Mouse (Mus musculus): Measurements from ENCODE around the gene Tiam1. TPM values are rescaled to one million over a fixed set of nuclear protein-coding genes. Genes with fewer than 3 reads are reported as not detected.

Gene Tiam1
- total RNA-seq, 2 experiments from 2014 or later: 6.4 to 7.1 TPM

GRCm38 (mm10) chr16:89827496-89828125 lies 316.0 kb downstream of the Tiam1 start:
- Histone ChIP-seq H3K4me3 (no peak overlapping the region), H3K27ac (no peak overlapping the region)
- no peak for TF ChIP-seq CTCF (IDR thresholded peaks at IDR 0.05)
- intact Hi-C loops (cut with DNase I): no loop called here
- no peak for DNase-seq

- TF ChIP-seq CTCF (IDR thresholded peaks at IDR 0.05): no peak
- intact Hi-C loops (cut with DNase I): no loop called here
- Histone ChIP-seq H3K4me3 (no peak overlapping the region), H3K27ac (no peak overlapping the region)
- DNase-seq: no peak
Measured at GRCm38 (mm10) chr16:89825875-89826274, 317.7 kb downstream of the Tiam1 start.

GRCm38 (mm10) chr16:89822882-89823281 lies 320.7 kb downstream of the Tiam1 start:
- H3K4me3 ChIP-seq: no peak overlapping the region
- TF ChIP-seq CTCF (IDR thresholded peaks at IDR 0.05): no peak
- DNase-seq: no peak
- intact Hi-C loops (cut with DNase I): no loop called here
- no peak overlapping the region for H3K27ac ChIP-seq

DNA sequence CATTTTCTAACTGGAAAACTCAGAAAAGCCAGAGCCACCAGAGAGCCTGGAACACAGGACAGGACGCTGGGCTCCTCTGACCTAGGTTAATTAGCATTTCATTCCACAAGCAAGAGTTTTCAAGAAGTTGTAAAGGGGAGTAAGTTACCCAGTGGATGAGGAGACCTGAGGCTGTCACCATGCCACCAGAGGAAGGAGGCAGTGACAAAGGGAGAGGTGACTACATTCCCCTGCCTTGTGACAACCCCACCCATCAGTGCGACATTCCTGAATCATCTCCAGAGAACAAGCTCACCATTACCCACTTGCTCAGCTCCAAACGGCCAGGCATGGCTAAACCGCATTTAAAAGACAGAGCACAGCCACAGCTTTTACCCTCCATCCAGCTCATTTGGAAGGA lies 324.9 kb downstream of the Tiam1 start:
- Histone ChIP-seq H3K4me3 (no peak overlapping the region), H3K27ac (no peak overlapping the region)
- DNase-seq: no peak
- intact Hi-C loops (cut with DNase I): no loop called here
- no peak for TF ChIP-seq CTCF (IDR thresholded peaks at IDR 0.05)

GRCm38 (mm10) chr16:89817861-89818630 lies 325.5 kb downstream of the Tiam1 start:
- Histone ChIP-seq H3K4me3 (peak overlapping the region; percentile 69), H3K27ac (peak overlapping the region; percentile 28; the same call in 1 of the 2 replicates)
- DNase-seq: peak; percentile 22
- TF ChIP-seq CTCF (IDR thresholded peaks at IDR 0.05): no peak
- intact Hi-C loops (cut with DNase I): no loop called here

- H3K27ac ChIP-seq: no peak overlapping the region
- intact Hi-C loops (cut with DNase I): no loop called here
- peak; percentile 43 for DNase-seq
- peak overlapping the region; percentile 69 for H3K4me3 ChIP-seq
- no peak for TF ChIP-seq CTCF (IDR thresholded peaks at IDR 0.05)
Measured at GRCm38 (mm10) chr16:89817301-89817700, 326.3 kb downstream of the Tiam1 start.

GRCm38 (mm10) chr16:89816506-89817172 lies 326.9 kb downstream of the Tiam1 start:
- no peak for DNase-seq
- H3K4me3 ChIP-seq: peak overlapping the region; percentile 69
- TF ChIP-seq CTCF (IDR thresholded peaks at IDR 0.05): no peak
- no peak overlapping the region for H3K27ac ChIP-seq
- intact Hi-C loops (cut with DNase I): no loop called here

- intact Hi-C loops (cut with DNase I): no loop called here
- TF ChIP-seq CTCF (IDR thresholded peaks at IDR 0.05): no peak
- DNase-seq: no peak
- H3K4me3 ChIP-seq: no peak overlapping the region
- H3K27ac ChIP-seq: no peak overlapping the region
Measured at GRCm38 (mm10) chr16:89813536-89813935, 330.0 kb downstream of the Tiam1 start.

DNA sequence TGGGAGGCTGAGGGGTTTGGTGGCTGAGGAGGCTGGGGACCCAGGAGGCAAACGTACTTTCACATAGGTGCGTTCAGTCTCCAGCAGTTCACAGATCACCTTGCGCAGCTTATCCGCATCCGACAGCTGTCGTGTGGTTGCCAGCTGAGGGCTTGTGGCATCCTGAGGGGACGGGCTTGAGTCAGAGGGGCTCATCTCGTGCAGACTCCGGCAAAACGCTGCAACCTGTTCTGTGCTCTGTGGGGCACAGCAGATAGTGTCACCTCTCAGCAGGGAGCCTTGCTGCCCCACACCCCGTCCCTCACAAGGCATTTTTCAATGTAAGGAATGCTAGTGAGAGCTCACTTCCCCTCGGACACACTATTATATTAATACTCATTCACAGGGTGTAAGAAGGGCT lies 330.7 kb downstream of the Tiam1 start:
- no peak overlapping the region for H3K27ac ChIP-seq
- DNase-seq: no peak
- no peak for TF ChIP-seq CTCF (IDR thresholded peaks at IDR 0.05)
- intact Hi-C loops (cut with DNase I): no loop called here
- no peak overlapping the region for H3K4me3 ChIP-seq

DNA sequence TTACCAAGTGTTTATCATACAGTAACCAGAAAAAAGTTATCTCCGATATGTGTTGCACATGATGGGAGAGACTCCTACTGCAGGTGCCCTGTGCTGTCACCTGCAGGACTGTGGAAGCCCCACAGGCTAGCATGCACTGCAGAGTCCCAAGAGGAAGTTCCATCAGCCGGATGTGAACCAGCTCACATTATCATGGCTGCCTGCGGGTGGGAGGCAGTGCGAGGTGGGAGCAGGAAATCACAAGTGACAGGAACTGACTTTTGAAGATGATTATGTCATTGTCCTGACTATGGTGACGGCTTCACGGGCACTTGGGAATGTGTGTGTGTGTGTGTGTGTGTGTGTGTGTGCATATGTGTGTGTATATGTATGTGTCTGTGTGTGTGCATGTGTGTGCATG lies 333.2 kb downstream of the Tiam1 start:
- H3K4me3 ChIP-seq: no peak overlapping the region
- intact Hi-C loops (cut with DNase I): no loop called here
- TF ChIP-seq CTCF (IDR thresholded peaks at IDR 0.05): no peak
- H3K27ac ChIP-seq: no peak overlapping the region
- DNase-seq: no peak

DNA sequence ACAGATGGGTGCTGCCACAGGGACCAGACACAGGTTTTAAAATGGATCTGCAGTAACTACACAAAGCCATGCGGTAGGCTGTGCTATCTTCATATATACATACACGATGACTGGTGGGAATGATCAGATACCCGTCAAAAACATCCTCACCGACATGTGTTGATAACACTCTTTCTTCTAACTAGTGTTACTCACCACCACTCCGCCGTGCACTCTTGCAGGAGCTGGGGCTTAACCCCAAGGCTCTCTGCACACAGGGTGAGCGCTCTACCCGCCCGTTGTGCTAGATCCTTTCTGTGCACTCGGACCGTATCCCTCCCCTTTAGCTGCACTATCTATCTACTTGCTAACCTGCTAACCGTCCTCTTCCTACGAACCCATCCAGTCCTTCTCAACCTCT lies 335.4 kb downstream of the Tiam1 start:
- no peak for TF ChIP-seq CTCF (IDR thresholded peaks at IDR 0.05)
- no peak overlapping the region for H3K4me3 ChIP-seq
- intact Hi-C loops (cut with DNase I): no loop called here
- no peak for DNase-seq
- H3K27ac ChIP-seq: no peak overlapping the region

DNA sequence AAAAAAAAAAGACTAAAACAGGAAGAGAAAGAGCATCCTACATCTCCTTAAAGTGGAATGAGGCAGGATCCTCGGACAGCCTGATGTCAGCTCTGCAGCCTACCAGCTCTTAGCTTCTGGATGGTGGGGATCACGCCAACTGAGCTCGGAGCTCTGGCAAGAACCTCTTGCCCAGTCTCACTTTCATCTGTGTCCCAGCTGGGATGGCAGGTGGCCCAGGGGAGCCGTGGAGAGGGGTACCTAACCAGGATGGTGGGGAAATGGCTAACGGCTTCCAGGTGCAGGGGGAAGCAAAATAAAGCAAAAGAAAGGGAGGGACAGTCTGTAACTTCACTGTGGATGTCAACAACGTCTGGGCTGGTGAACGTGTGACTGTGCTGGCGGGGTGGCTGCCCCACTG lies 337.6 kb downstream of the Tiam1 start:
- intact Hi-C loops (cut with DNase I): no loop called here
- no peak for TF ChIP-seq CTCF (IDR thresholded peaks at IDR 0.05)
- no peak overlapping the region for H3K4me3 ChIP-seq
- DNase-seq: peak; percentile 32
- H3K27ac ChIP-seq: no peak overlapping the region

DNA sequence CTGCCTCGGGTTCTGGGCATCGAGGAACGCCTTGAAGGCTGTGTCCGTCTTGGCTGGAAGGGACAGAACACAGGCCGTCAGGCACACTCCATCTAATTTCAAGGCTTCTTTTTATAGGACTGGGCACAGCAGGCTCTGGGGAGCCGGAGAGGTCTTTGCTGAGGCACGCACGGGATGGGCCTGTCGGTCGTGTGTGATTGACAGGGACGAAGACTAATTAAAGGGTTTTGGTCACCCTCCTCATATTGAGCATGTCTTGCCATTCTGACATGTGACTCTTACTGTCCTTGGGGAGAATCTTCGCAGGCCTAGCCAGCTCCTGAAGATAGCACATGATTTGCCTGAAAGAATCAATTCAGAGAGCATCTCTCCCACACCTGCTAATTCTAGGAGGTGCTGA lies 338.4 kb downstream of the Tiam1 start:
- TF ChIP-seq CTCF (IDR thresholded peaks at IDR 0.05): no peak
- no peak for DNase-seq
- intact Hi-C loops (cut with DNase I): no loop called here

More for the DNA sequence above, 338.4 kb downstream of the Tiam1 start:
- Histone ChIP-seq H3K27ac (no peak overlapping the region), H3K4me3 (no peak overlapping the region)

Data from gastrocnemius, adult 2 months (tissue).